Mouse (Mus musculus) E14TG2a.4 (cell line): ENCODE measurements around the gene Agtr1a.

ENCODE experiments used
- CTCF ChIP-seq: conservative IDR thresholded peaks from 2 replicates; pipeline ENCODE4 v1.5.1; 2014; ENCODE audit warnings: low read length
- POU5F1 ChIP-seq: IDR thresholded peaks from 2 replicates; pipeline ENCODE4 v1.6.1; 2014; ENCODE audit warnings: low read length, borderline replicate concordance

- TF ChIP-seq CTCF: no peak
- TF ChIP-seq POU5F1: no peak
Observed at GRCm38 (mm10) chr13:30341987-30342898, 6.0 kb downstream of the Agtr1a start.
